Mouse (Mus musculus): ENCODE data around the gene Ncoa3. TPM values are rescaled to one million over a fixed set of nuclear protein-coding genes. Genes with fewer than 3 reads are reported as not detected.

Gene Ncoa3
- total and polyA plus RNA-seq, 2 experiments: 11.5 to 13.6 TPM

DNA sequence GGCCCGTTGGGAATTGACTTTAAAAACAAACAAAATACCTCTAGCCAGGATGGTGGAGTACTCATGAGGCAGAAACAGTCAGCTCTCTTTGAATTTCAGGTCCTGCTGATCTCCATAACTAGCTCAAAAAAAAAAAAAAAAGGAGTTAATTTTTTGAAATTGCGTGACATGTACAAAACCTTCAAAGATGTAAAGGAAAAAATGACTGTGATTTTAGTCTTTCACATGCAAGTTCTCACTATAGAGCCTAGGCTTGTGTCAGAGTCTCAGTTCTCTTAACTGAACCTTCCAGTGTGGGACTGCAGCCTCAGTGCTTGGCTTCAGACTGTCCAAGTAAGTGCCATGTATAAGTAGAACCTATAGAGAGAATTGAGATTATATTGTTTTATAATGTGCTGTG is 27.6 kb downstream of the Ncoa3 start:
- WGBS: 48% methylated on average over 2 of the region's 2 CpGs
- no peak overlapping the region for H3K27ac ChIP-seq (replicated peaks; ENCODE audit: insufficient read depth, low read depth, low read length)
- no peak overlapping the region for H3K4me3 ChIP-seq (ENCODE audit: insufficient read depth, low read depth, low read length)
- no peaks in the 10 kb centered on the region for H3K36me3 ChIP-seq (ENCODE audit: control insufficient read depth, insufficient read depth, low read length)
- H3K4me1 ChIP-seq (ENCODE audit: control insufficient read depth, insufficient read depth, low read length): peaks cover 16% of the 10 kb centered on the region
- TF ChIP-seq POLR2A (IDR thresholded peaks at IDR 0.05; ENCODE audit: extremely low read depth, insufficient read depth, low read length) (no peak), CTCF (IDR thresholded peaks at IDR 0.05; ENCODE audit: low read depth, low read length) (no peak)
- no peak overlapping the region for H3K9ac ChIP-seq (ENCODE audit: low read depth, low read length)
- H3K27me3 ChIP-seq (ENCODE audit: control insufficient read depth, insufficient read depth, low read length): no peaks in the 10 kb centered on the region
- peaks cover 41% of the 10 kb centered on the region for H3K79me2 ChIP-seq (ENCODE audit: control insufficient read depth, insufficient read depth, low read length)
- DNase-seq (ENCODE audit: extremely low read depth, low read depth, low spot score): no peak

DNA sequence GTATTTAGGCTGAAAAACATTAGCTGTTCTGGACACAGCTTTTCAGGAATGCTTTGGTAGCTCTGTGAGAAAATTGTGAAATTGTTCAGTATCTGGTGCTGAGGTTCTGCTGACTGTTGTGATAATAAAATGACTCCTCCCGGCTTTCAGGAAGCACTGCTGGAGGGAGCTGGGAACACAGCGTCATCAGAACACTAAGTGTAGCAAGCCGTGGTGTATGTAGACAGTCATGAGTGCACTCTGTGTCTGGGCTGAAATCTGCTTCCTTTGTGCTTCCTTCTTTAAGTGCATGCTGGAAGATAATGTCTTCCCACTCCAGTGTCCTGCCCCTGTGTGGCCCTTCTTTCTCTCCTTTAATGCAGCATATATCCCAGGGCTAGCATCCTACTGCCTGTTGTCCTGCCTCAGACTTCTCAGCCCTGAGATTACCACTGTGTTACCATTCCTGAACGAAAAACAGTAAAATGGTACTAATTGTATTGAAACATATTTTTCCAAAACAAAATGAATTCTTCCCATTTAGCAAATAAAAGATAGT is 28.7 kb downstream of the Ncoa3 start:
- WGBS: 12% methylated on average over 4 of the region's 4 CpGs
- Histone ChIP-seq H3K9ac (ENCODE audit: low read depth, low read length) (no peak overlapping the region), H3K4me3 (ENCODE audit: insufficient read depth, low read depth, low read length) (no peak overlapping the region), H3K36me3 (ENCODE audit: control insufficient read depth, insufficient read depth, low read length) (no peaks in the 10 kb centered on the region), H3K79me2 (ENCODE audit: control insufficient read depth, insufficient read depth, low read length) (peaks cover 44% of the 10 kb centered on the region), H3K27me3 (ENCODE audit: control insufficient read depth, insufficient read depth, low read length) (no peaks in the 10 kb centered on the region), H3K27ac (replicated peaks; ENCODE audit: insufficient read depth, low read depth, low read length) (peak overlapping the region; percentile 29), H3K4me1 (ENCODE audit: control insufficient read depth, insufficient read depth, low read length) (peaks cover 19% of the 10 kb centered on the region)
- no peak for TF ChIP-seq POLR2A (IDR thresholded peaks at IDR 0.05; ENCODE audit: extremely low read depth, insufficient read depth, low read length)
- TF ChIP-seq CTCF (IDR thresholded peaks at IDR 0.05; ENCODE audit: low read depth, low read length): no peak
- peak; percentile 62 for DNase-seq (ENCODE audit: extremely low read depth, low read depth, low spot score)

DNA sequence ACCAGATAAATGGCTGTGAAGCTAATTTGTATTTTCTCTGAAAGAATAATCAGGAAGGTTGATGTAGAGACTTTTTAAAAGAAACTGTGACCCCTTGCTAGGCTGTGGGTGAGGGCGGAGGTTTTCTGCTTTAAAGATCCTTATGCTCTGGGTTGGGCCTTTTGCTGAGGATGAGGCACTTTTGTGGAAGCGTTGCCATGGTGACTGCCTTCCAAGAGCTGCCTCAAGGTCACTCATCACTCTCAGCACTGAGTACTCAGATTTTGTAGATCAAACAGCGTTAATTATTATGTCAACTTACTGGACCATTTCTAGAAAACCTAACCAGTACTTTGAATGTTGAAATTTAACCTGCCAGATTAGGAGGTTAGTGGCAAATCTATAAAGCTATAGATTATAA is 29.2 kb downstream of the Ncoa3 start:
- Histone ChIP-seq H3K4me1 (ENCODE audit: control insufficient read depth, insufficient read depth, low read length) (peaks cover 19% of the 10 kb centered on the region), H3K9ac (ENCODE audit: low read depth, low read length) (no peak overlapping the region), H3K27me3 (ENCODE audit: control insufficient read depth, insufficient read depth, low read length) (no peaks in the 10 kb centered on the region), H3K79me2 (ENCODE audit: control insufficient read depth, insufficient read depth, low read length) (peaks cover 42% of the 10 kb centered on the region), H3K27ac (replicated peaks; ENCODE audit: insufficient read depth, low read depth, low read length) (no peak overlapping the region), H3K36me3 (ENCODE audit: control insufficient read depth, insufficient read depth, low read length) (no peaks in the 10 kb centered on the region), H3K4me3 (ENCODE audit: insufficient read depth, low read depth, low read length) (no peak overlapping the region)
- TF ChIP-seq POLR2A (IDR thresholded peaks at IDR 0.05; ENCODE audit: extremely low read depth, insufficient read depth, low read length) (no peak), CTCF (IDR thresholded peaks at IDR 0.05; ENCODE audit: low read depth, low read length) (no peak)
- 32% methylated on average over 3 of the region's 3 CpGs for WGBS
- DNase-seq (ENCODE audit: extremely low read depth, low read depth, low spot score): peak; percentile 64

DNA sequence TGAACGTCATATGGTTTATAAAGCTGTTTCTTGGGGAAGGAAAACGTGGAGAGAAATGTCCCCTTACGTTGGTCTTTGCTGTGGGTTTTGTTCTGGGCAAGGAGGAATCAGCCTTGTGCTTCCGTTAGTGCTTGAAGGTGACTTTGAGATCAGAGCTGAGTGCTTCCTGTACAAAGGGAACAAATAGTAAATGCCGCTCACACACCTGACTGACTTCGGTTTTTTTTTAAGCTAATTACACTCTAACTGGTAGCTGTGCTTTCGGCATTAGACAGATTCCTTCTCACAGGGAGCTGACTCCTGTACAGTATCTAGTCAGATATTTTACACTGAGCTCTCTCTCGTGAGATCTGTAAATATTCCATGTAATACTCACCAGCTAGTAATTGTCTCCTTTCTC is 29.9 kb downstream of the Ncoa3 start:
- peaks cover 19% of the 10 kb centered on the region for H3K4me1 ChIP-seq (ENCODE audit: control insufficient read depth, insufficient read depth, low read length)
- H3K27me3 ChIP-seq (ENCODE audit: control insufficient read depth, insufficient read depth, low read length): no peaks in the 10 kb centered on the region
- no peak for DNase-seq (ENCODE audit: extremely low read depth, low read depth, low spot score)
- no peak overlapping the region for H3K27ac ChIP-seq (replicated peaks; ENCODE audit: insufficient read depth, low read depth, low read length)
- no peak overlapping the region for H3K4me3 ChIP-seq (ENCODE audit: insufficient read depth, low read depth, low read length)
- peaks cover 46% of the 10 kb centered on the region for H3K79me2 ChIP-seq (ENCODE audit: control insufficient read depth, insufficient read depth, low read length)
- no peaks in the 10 kb centered on the region for H3K36me3 ChIP-seq (ENCODE audit: control insufficient read depth, insufficient read depth, low read length)
- no peak for TF ChIP-seq POLR2A (IDR thresholded peaks at IDR 0.05; ENCODE audit: extremely low read depth, insufficient read depth, low read length)
- H3K9ac ChIP-seq (ENCODE audit: low read depth, low read length): no peak overlapping the region
- WGBS: 67% methylated on average over 8 of the region's 8 CpGs

DNA sequence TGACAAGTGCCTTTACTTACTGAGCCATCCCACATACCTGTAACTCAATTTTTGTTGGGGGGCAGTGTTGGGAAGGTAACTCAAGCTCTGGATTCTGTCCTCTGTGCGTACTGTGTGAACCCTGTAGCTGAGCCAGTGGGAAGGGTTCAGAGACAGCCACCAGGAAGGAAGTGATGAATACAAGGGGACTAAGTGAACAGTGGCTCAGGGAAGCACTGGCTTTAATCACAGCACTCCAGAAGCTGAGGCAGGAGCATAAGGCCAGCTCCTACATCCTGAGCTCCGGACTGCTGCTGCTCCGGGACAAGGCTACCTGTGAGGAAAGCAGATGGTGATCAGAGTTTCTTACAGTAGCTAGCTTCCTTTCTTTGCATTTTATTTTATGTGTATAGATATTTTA is 31.6 kb downstream of the Ncoa3 start:
- Histone ChIP-seq H3K4me1 (ENCODE audit: control insufficient read depth, insufficient read depth, low read length) (peaks cover 24% of the 10 kb centered on the region), H3K27ac (replicated peaks; ENCODE audit: insufficient read depth, low read depth, low read length) (no peak overlapping the region), H3K4me3 (ENCODE audit: insufficient read depth, low read depth, low read length) (no peak overlapping the region), H3K36me3 (ENCODE audit: control insufficient read depth, insufficient read depth, low read length) (no peaks in the 10 kb centered on the region), H3K79me2 (ENCODE audit: control insufficient read depth, insufficient read depth, low read length) (peaks cover 46% of the 10 kb centered on the region), H3K27me3 (ENCODE audit: control insufficient read depth, insufficient read depth, low read length) (no peaks in the 10 kb centered on the region), H3K9ac (ENCODE audit: low read depth, low read length) (no peak overlapping the region)
- WGBS: 79% methylated on average over 3 of the region's 3 CpGs
- TF ChIP-seq CTCF (IDR thresholded peaks at IDR 0.05; ENCODE audit: low read depth, low read length): no peak
- TF ChIP-seq POLR2A (IDR thresholded peaks at IDR 0.05; ENCODE audit: extremely low read depth, insufficient read depth, low read length): no peak
- DNase-seq (ENCODE audit: extremely low read depth, low read depth, low spot score): no peak

DNA sequence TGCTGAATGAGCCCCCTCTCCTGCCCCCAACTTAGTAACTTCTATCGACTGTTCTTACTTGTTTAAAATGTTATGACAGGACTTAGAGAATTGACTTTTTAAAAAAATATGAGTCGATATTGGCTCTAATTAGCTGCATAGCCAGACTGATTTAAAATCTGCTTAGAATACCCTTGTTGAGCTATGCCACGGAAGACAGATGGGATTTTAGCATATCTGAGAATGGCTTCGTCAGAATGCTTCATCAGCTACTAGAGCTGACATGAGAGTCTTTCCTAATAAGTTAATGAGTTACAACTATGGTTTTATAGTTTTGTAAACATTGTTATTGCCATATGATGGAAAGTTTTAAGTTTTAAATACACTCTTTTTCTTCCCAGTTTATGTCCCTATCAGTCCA is 32.2 kb downstream of the Ncoa3 start:
- Histone ChIP-seq H3K36me3 (ENCODE audit: control insufficient read depth, insufficient read depth, low read length) (no peaks in the 10 kb centered on the region), H3K79me2 (ENCODE audit: control insufficient read depth, insufficient read depth, low read length) (peaks cover 43% of the 10 kb centered on the region), H3K27ac (replicated peaks; ENCODE audit: insufficient read depth, low read depth, low read length) (no peak overlapping the region), H3K4me3 (ENCODE audit: insufficient read depth, low read depth, low read length) (no peak overlapping the region), H3K4me1 (ENCODE audit: control insufficient read depth, insufficient read depth, low read length) (peaks cover 24% of the 10 kb centered on the region), H3K27me3 (ENCODE audit: control insufficient read depth, insufficient read depth, low read length) (no peaks in the 10 kb centered on the region), H3K9ac (ENCODE audit: low read depth, low read length) (no peak overlapping the region)
- DNase-seq (ENCODE audit: extremely low read depth, low read depth, low spot score): no peak
- TF ChIP-seq CTCF (IDR thresholded peaks at IDR 0.05; ENCODE audit: low read depth, low read length): no peak
- no peak for TF ChIP-seq POLR2A (IDR thresholded peaks at IDR 0.05; ENCODE audit: extremely low read depth, insufficient read depth, low read length)
- 67% methylated on average over 4 of the region's 4 CpGs for WGBS

Data from liver, adult 2 months (tissue).